Mouse (Mus musculus) lung, embryonic 14.5 days (tissue): ENCODE data around the gene Ncam1. TPM values are rescaled to one million over a fixed set of nuclear protein-coding genes. Genes with fewer than 3 reads are reported as not detected.

ENCODE experiments used
- ATAC-seq: fragments of 200-750 bp; cut with Nextera tagmentation; 2 replicates; pipeline ENCODE4 v1.8.0; 2017; ENCODE audit warnings: mild to moderate bottlenecking, moderate TSS enrichment, moderate library complexity; ENCODE audit not compliant: insufficient read depth
- DNase-seq: peaks from one replicate; pipeline ENCODE4 v3.0.0-alpha.2; 2015
- H3K27ac ChIP-seq: fragments of 300-500 bp; sonication (generic); 2 replicates; pipeline ENCODE4 v1.5.1; 2014; ENCODE audit warnings: low read depth, mild to moderate bottlenecking, moderate library complexity
- H3K27me3 ChIP-seq: fragments of 300-500 bp; sonication (generic); 2 replicates; pipeline ENCODE4 v1.6.1; 2014; ENCODE audit warnings: low read length, control low read depth; ENCODE audit not compliant: insufficient read depth
- H3K36me3 ChIP-seq: fragments of 300-500 bp; sonication (generic); 2 replicates; pipeline ENCODE4 v1.6.1; 2014; ENCODE audit warnings: control low read depth; ENCODE audit not compliant: insufficient read depth
- H3K4me1 ChIP-seq: fragments of 300-500 bp; sonication (generic); 2 replicates; pipeline ENCODE4 v1.6.1; 2014; ENCODE audit warnings: antibody characterized with exemption, control low read depth; ENCODE audit not compliant: insufficient read depth
- H3K4me2 ChIP-seq: fragments of 300-500 bp; sonication (generic); 2 replicates; pipeline ENCODE4 v1.6.1; 2014; ENCODE audit warnings: mild to moderate bottlenecking
- H3K4me3 ChIP-seq: fragments of 300-500 bp; sonication (generic); 2 replicates; pipeline ENCODE4 v1.5.1; 2014; ENCODE audit warnings: low read depth, low read length
- H3K9ac ChIP-seq: fragments of 300-500 bp; sonication (generic); 2 replicates; pipeline ENCODE4 v1.6.1; 2014
- H3K9me3 ChIP-seq: fragments of 300-500 bp; sonication (generic); 2 replicates; pipeline ENCODE4 v1.6.1; 2016; ENCODE audit warnings: low read depth, low read length, control low read depth
- CTCF ChIP-seq: IDR thresholded peaks from 2 replicates; pipeline ENCODE4 v1.5.1; 2016; ENCODE audit warnings: antibody characterized with exemption, low read depth
- WGBS: fragments of 180-500 bp; shearing (Covaris S2); extraction: QIAGEN DNeasy Blood & Tissue Kit; methylation state at CpG from one replicate; pipeline ENCODE4 v1.1.7; 2014; 5-methylcytosine and 5-hydroxymethylcytosine counted together
- polyA plus RNA-seq: library from polyadenylated mRNA; unstranded; fragments of >200 nt; fragmentation: Nextera tagmentation; extraction: Ambion mirVana; gene quantifications from 2 replicates; pipeline ENCODE4 v1.2.1, GENCODE M21; 2014

Ncam1 gene
- polyA plus RNA-seq, 1 experiment from 2014 or later, result 19.6 TPM

GRCm38 (mm10) chr9:49756725-49757124 lies 42.0 kb downstream of the Ncam1 start:
- TF ChIP-seq CTCF, result no peak
- no peaks in the 10 kb centered on the region for H3K36me3 ChIP-seq
- no peaks in the 10 kb centered on the region for H3K9me3 ChIP-seq

GRCm38 (mm10) chr9:49755214-49755613 lies 43.5 kb downstream of the Ncam1 start:
- no peak overlapping the region for H3K9ac ChIP-seq
- H3K27me3 ChIP-seq, result no peaks in the 10 kb centered on the region
- H3K36me3 ChIP-seq, result no peaks in the 10 kb centered on the region
- WGBS, result 71% methylated on average over 4 of the region's 4 CpGs
- TF ChIP-seq CTCF, result no peak
- no peak overlapping the region for H3K27ac ChIP-seq
- no peaks in the 10 kb centered on the region for H3K4me1 ChIP-seq
- H3K4me2 ChIP-seq, result no peak overlapping the region
- no peaks in the 10 kb centered on the region for H3K9me3 ChIP-seq
- no peak overlapping the region for H3K4me3 ChIP-seq
- DNase-seq, result no peak
- ATAC-seq, result no peak

More at GRCm38 (mm10) chr9:49756725-49757124, 42.0 kb downstream of the Ncam1 start:
- Histone ChIP-seq H3K27ac (no peak overlapping the region), H3K4me3 (no peak overlapping the region), H3K4me1 (no peaks in the 10 kb centered on the region), H3K27me3 (no peaks in the 10 kb centered on the region), H3K4me2 (no peak overlapping the region), H3K9ac (no peak overlapping the region)
- DNase-seq, result no peak
- 87% methylated on average over 4 of the region's 4 CpGs for WGBS
- no peak for ATAC-seq

- 67% methylated on average over 6 of the region's 6 CpGs for WGBS
- H3K27ac ChIP-seq, result no peak overlapping the region
- no peaks in the 10 kb centered on the region for H3K4me1 ChIP-seq
- no peaks in the 10 kb centered on the region for H3K36me3 ChIP-seq
- TF ChIP-seq CTCF, result no peak
- no peaks in the 10 kb centered on the region for H3K9me3 ChIP-seq
- no peak overlapping the region for H3K4me3 ChIP-seq
- H3K4me2 ChIP-seq, result no peak overlapping the region
- no peaks in the 10 kb centered on the region for H3K27me3 ChIP-seq
- no peak overlapping the region for H3K9ac ChIP-seq
- DNase-seq (no peak), ATAC-seq (no peak)
Measured at GRCm38 (mm10) chr9:49751466-49751865, 47.3 kb downstream of the Ncam1 start.

- Histone ChIP-seq H3K27ac (no peak overlapping the region), H3K4me1 (no peaks in the 10 kb centered on the region), H3K9ac (no peak overlapping the region), H3K9me3 (no peaks in the 10 kb centered on the region), H3K36me3 (no peaks in the 10 kb centered on the region), H3K4me3 (no peak overlapping the region), H3K4me2 (no peak overlapping the region), H3K27me3 (no peaks in the 10 kb centered on the region)
- WGBS, result 38% methylated on average over 2 of the region's 2 CpGs
- TF ChIP-seq CTCF, result no peak
- DNase-seq, result peak; percentile 78
- ATAC-seq, result no peak
Measured at GRCm38 (mm10) chr9:49746176-49746575, 52.5 kb downstream of the Ncam1 start.

GRCm38 (mm10) chr9:49745696-49746095 lies 53.0 kb downstream of the Ncam1 start:
- no peak overlapping the region for H3K4me3 ChIP-seq
- peak; percentile 69; the same call in 1 of the 2 replicates for ATAC-seq
- H3K4me1 ChIP-seq, result no peaks in the 10 kb centered on the region
- H3K27me3 ChIP-seq, result no peaks in the 10 kb centered on the region
- no peak overlapping the region for H3K27ac ChIP-seq
- no peak overlapping the region for H3K9ac ChIP-seq
- H3K36me3 ChIP-seq, result no peaks in the 10 kb centered on the region
- no peak overlapping the region for H3K4me2 ChIP-seq
- 0 out of 2 replicates have a peak, but pooled peaks have one; percentile 9 for TF ChIP-seq CTCF
- DNase-seq, result peak; percentile 47
- no peaks in the 10 kb centered on the region for H3K9me3 ChIP-seq
- 41% methylated on average over 4 of the region's 4 CpGs for WGBS

- H3K4me3 ChIP-seq, result no peak overlapping the region
- H3K36me3 ChIP-seq, result no peaks in the 10 kb centered on the region
- no peaks in the 10 kb centered on the region for H3K9me3 ChIP-seq
- H3K9ac ChIP-seq, result no peak overlapping the region
- no peak overlapping the region for H3K27ac ChIP-seq
- no peaks in the 10 kb centered on the region for H3K27me3 ChIP-seq
- H3K4me2 ChIP-seq, result no peak overlapping the region
- DNase-seq (peak; percentile 18), ATAC-seq (no peak)
- H3K4me1 ChIP-seq, result no peaks in the 10 kb centered on the region
- WGBS, result 66% methylated on average over 2 of the region's 2 CpGs
- TF ChIP-seq CTCF, result no peak
Measured at GRCm38 (mm10) chr9:49744286-49744685, 54.4 kb downstream of the Ncam1 start.

GRCm38 (mm10) chr9:49739935-49740334 lies 58.8 kb downstream of the Ncam1 start:
- Histone ChIP-seq H3K36me3 (no peaks in the 10 kb centered on the region), H3K9ac (no peak overlapping the region), H3K27me3 (no peaks in the 10 kb centered on the region), H3K27ac (no peak overlapping the region), H3K4me2 (no peak overlapping the region), H3K9me3 (no peaks in the 10 kb centered on the region), H3K4me3 (no peak overlapping the region), H3K4me1 (no peaks in the 10 kb centered on the region)
- TF ChIP-seq CTCF, result no peak
- DNase-seq, result no peak
- 80% methylated on average over 6 of the region's 6 CpGs for WGBS
- ATAC-seq, result no peak

- Histone ChIP-seq H3K9ac (no peak overlapping the region), H3K27me3 (no peaks in the 10 kb centered on the region), H3K9me3 (no peaks in the 10 kb centered on the region), H3K27ac (no peak overlapping the region), H3K36me3 (no peaks in the 10 kb centered on the region), H3K4me2 (no peak overlapping the region), H3K4me3 (no peak overlapping the region), H3K4me1 (no peaks in the 10 kb centered on the region)
- TF ChIP-seq CTCF, result no peak
- ATAC-seq, result no peak
- no peak for DNase-seq
- 76% methylated on average over 1 of the region's 1 CpGs for WGBS
Measured at GRCm38 (mm10) chr9:49738546-49738945, 60.2 kb downstream of the Ncam1 start.
